Mouse (Mus musculus) left cerebral cortex, postnatal 4 days (tissue): ENCODE results near the gene Rsph14. TPM values are rescaled to one million over a fixed set of nuclear protein-coding genes. Genes with fewer than 3 reads are reported as not detected.
A peak's percentile ranks its signal among the peaks of the same experiment; 100 is the strongest.
"Not testable (repeated sequence)": the region's sequence is repeated elsewhere in the genome, so short reads cannot be mapped to it uniquely, and the experiment has no call there.

ENCODE experiments used
- DNase-seq: peaks from one replicate; pipeline ENCODE4 v3.0.0-alpha.2; 2022
- intact Hi-C: fragments of 180-260 bp; cut with DNase I; formaldehyde crosslinking; loops from one replicate; pipeline ENCODE4 v1.15.1; 2025
- total RNA-seq, 2 experiments: library from RNA; stranded (reverse); gene quantifications; 2 replicates each; pipeline ENCODE4 v1.2.3; 2021

Gene Rsph14
- total RNA-seq, 2 experiments from 2014 or later, result 0.70 to 0.81 TPM

- intact Hi-C loops, result no loop called here
- peak; percentile 37 for DNase-seq
Measured at GRCm38 (mm10) chr10:75054125-75054524, 21.7 kb upstream of the Rsph14 start.

GRCm38 (mm10) chr10:75053655-75054054 lies 21.3 kb upstream of the Rsph14 start:
- intact Hi-C loops, result no loop called here
- DNase-seq, result no peak

- no peak for DNase-seq
Measured at GRCm38 (mm10) chr10:75052902-75053301, 20.5 kb upstream of the Rsph14 start.

GRCm38 (mm10) chr10:75051364-75052074 lies 19.1 kb upstream of the Rsph14 start:
- no peak for DNase-seq
- intact Hi-C loops, result no loop called here

More at GRCm38 (mm10) chr10:75052902-75053301, 20.5 kb upstream of the Rsph14 start:
- intact Hi-C loops, result no loop called here

- intact Hi-C loops, result no loop called here
- DNase-seq, result no peak
Measured at GRCm38 (mm10) chr10:75048711-75049110, 16.3 kb upstream of the Rsph14 start.

- intact Hi-C loops, result no loop called here
- DNase-seq, result no peak
Measured at GRCm38 (mm10) chr10:75045831-75046230, 13.4 kb upstream of the Rsph14 start.

GRCm38 (mm10) chr10:75044459-75044858 lies 12.1 kb upstream of the Rsph14 start:
- no peak for DNase-seq
- intact Hi-C loops, result no loop called here

GRCm38 (mm10) chr10:75042060-75042459 lies 9.7 kb upstream of the Rsph14 start:
- not testable (repeated sequence) for DNase-seq

GRCm38 (mm10) chr10:75036883-75037379 lies 4.5 kb upstream of the Rsph14 start, which contains the start of gene Rab36:
Gene Rab36 (plus strand): TSS chr10:75037058.
- peak; percentile 100 for DNase-seq
- intact Hi-C loops, result no loop called here

More at GRCm38 (mm10) chr10:75042060-75042459, 9.7 kb upstream of the Rsph14 start:
- intact Hi-C loops, result not testable (repeated sequence)

- no peak for DNase-seq
- intact Hi-C loops, result no loop called here
Measured at GRCm38 (mm10) chr10:75031345-75032114, 856 bp downstream of the Rsph14 start.

GRCm38 (mm10) chr10:75030234-75030633 lies 2.2 kb downstream of the Rsph14 start:
- intact Hi-C loops, result no loop called here
- no peak for DNase-seq

GRCm38 (mm10) chr10:75029677-75030076 lies 2.7 kb downstream of the Rsph14 start:
- DNase-seq, result no peak
- intact Hi-C loops, result no loop called here

GRCm38 (mm10) chr10:75028743-75029142 lies 3.6 kb downstream of the Rsph14 start:
- DNase-seq, result no peak
- intact Hi-C loops, result no loop called here

GRCm38 (mm10) chr10:75026491-75026890 lies 5.9 kb downstream of the Rsph14 start:
- intact Hi-C loops, result no loop called here
- no peak for DNase-seq

GRCm38 (mm10) chr10:75021138-75021537 lies 11.2 kb downstream of the Rsph14 start:
- peak; percentile 83 for DNase-seq
- intact Hi-C loops, result loop anchor here (5.0 kb wide), 1 partner anchor 84 kb away; no protein-coding TSS in a partner anchor

GRCm38 (mm10) chr10:75020271-75020670 lies 12.1 kb downstream of the Rsph14 start:
- no peak for DNase-seq
- intact Hi-C loops, result loop anchor here (5.0 kb wide), 1 partner anchor 83 kb away; no protein-coding TSS in a partner anchor

GRCm38 (mm10) chr10:75016481-75016880 lies 15.9 kb downstream of the Rsph14 start:
- intact Hi-C loops, result no loop called here

GRCm38 (mm10) chr10:75015465-75015864 lies 16.9 kb downstream of the Rsph14 start:
- intact Hi-C loops, result no loop called here
- DNase-seq, result no peak

More at GRCm38 (mm10) chr10:75016481-75016880, 15.9 kb downstream of the Rsph14 start:
- DNase-seq, result peak; percentile 55

GRCm38 (mm10) chr10:75010704-75011103 lies 21.7 kb downstream of the Rsph14 start:
- intact Hi-C loops, result no loop called here
- DNase-seq, result no peak

GRCm38 (mm10) chr10:75006889-75007662 lies 25.3 kb downstream of the Rsph14 start:
- intact Hi-C loops, result no loop called here
- DNase-seq, result no peak

GRCm38 (mm10) chr10:75004067-75004466 lies 28.3 kb downstream of the Rsph14 start:
- no peak for DNase-seq
- intact Hi-C loops, result no loop called here
